ENCODE assay signal across 16 mouse cellular contexts in genomic region chr10:43003466-43003757, GRCm38 (mm10).
DNase-seq lines count a peak whose midpoint lies in the region; ATAC-seq lines count a peak whose summit lies in the region.
"Had no signal": no experiment of that assay in that cellular context is flagged by ENCODE, and none has a peak within 500 bp of the region (broad histone marks: within the 10 kb centered on the region; RNA-seq: fewer than 3 reads in every experiment).

No protein-coding gene starts in this region.

- peaks cover 25% of the 10 kb centered on the region; the same call in 1 of the 2 replicates for H3K4me1 ChIP-seq in kidney, embryonic 16.5 days (ENCODE audit: insufficient read depth, low read length)
- peaks cover 47% of the 10 kb centered on the region for H3K4me1 ChIP-seq in embryonic facial prominence, embryonic 10.5 days
- peaks cover 30% of the 10 kb centered on the region for H3K4me1 ChIP-seq in embryonic facial prominence, embryonic 15.5 days
- H3K4me1 ChIP-seq in limb, embryonic 15.5 days: peaks cover 21% of the 10 kb centered on the region

- no peaks in the 10 kb centered on the region for H3K36me3 ChIP-seq in kidney, embryonic 16.5 days (ENCODE audit: insufficient read depth, low read length)
- 0 out of 2 replicates have a peak, but pooled peaks cover 5% of the 10 kb centered on the region for H3K36me3 ChIP-seq in embryonic facial prominence, embryonic 10.5 days (replicated peaks)
- no peaks in the 10 kb centered on the region for H3K36me3 ChIP-seq in embryonic facial prominence, embryonic 15.5 days
- no peaks in the 10 kb centered on the region; the same call in 1 of the 2 replicates for H3K36me3 ChIP-seq in limb, embryonic 15.5 days
- H3K36me3 ChIP-seq: midbrain, embryonic 15.5 days had no signal

- H3K9me3 ChIP-seq in kidney, embryonic 16.5 days (ENCODE audit: low read length): no peaks in the 10 kb centered on the region
- no peaks in the 10 kb centered on the region for H3K9me3 ChIP-seq in embryonic facial prominence, embryonic 10.5 days
- no peaks in the 10 kb centered on the region for H3K9me3 ChIP-seq in embryonic facial prominence, embryonic 15.5 days (replicated peaks)
- H3K9me3 ChIP-seq in limb, embryonic 15.5 days: no peaks in the 10 kb centered on the region
- H3K9me3 ChIP-seq: forebrain, embryonic 12.5 days; hindbrain, embryonic 13.5 days; midbrain, embryonic 15.5 days had no signal

- H3K4me2 ChIP-seq in kidney, embryonic 16.5 days (replicated peaks; ENCODE audit: low read depth, low read length): peak overlapping the region; percentile 83
- peak overlapping the region; percentile 84 for H3K4me2 ChIP-seq in embryonic facial prominence, embryonic 15.5 days (replicated peaks)
- 0 out of 2 replicates have a peak overlapping the region, but pooled peaks have one; percentile 63 for H3K4me2 ChIP-seq in limb, embryonic 15.5 days

- no peak for ATAC-seq in kidney, embryonic 16.5 days (ENCODE audit: low FRiP score, low TSS enrichment)
- ATAC-seq in embryonic facial prominence, embryonic 15.5 days (ENCODE audit: insufficient number of reproducible peaks, low FRiP score, low TSS enrichment, low read depth): no peak; the same call in 1 of the 2 replicates
- ATAC-seq in limb, embryonic 15.5 days (ENCODE audit: insufficient number of reproducible peaks, low FRiP score, low TSS enrichment, low read depth): no peak; the same call in 1 of the 2 replicates
- ATAC-seq: midbrain, embryonic 15.5 days had no signal

- peak overlapping the region; percentile 48 for H3K4me3 ChIP-seq in kidney, embryonic 16.5 days (ENCODE audit: low read length)
- peak overlapping the region; percentile 52; the same call in 1 of the 2 replicates for H3K4me3 ChIP-seq in embryonic facial prominence, embryonic 10.5 days
- peak overlapping the region; percentile 40 for H3K4me3 ChIP-seq in embryonic facial prominence, embryonic 15.5 days (replicated peaks)
- peak overlapping the region; percentile 35; the same call in 1 of the 2 replicates for H3K4me3 ChIP-seq in limb, embryonic 15.5 days

- no peaks in the 10 kb centered on the region for H3K27me3 ChIP-seq in kidney, embryonic 16.5 days (ENCODE audit: insufficient read depth, low read length)
- H3K27me3 ChIP-seq in embryonic facial prominence, embryonic 10.5 days (replicated peaks; ENCODE audit: low read depth, poor library complexity, severe bottlenecking): peaks cover 9% of the 10 kb centered on the region
- H3K27me3 ChIP-seq in embryonic facial prominence, embryonic 15.5 days: no peaks in the 10 kb centered on the region
- no peaks in the 10 kb centered on the region for H3K27me3 ChIP-seq in limb, embryonic 15.5 days
- H3K27me3 ChIP-seq: forebrain, embryonic 12.5 days; hindbrain, embryonic 13.5 days; midbrain, embryonic 15.5 days had no signal

- H3K9ac ChIP-seq in kidney, embryonic 16.5 days (replicated peaks; ENCODE audit: low read length): 0 out of 2 replicates have a peak overlapping the region, but pooled peaks have one; percentile 54
- no peak overlapping the region for H3K9ac ChIP-seq in embryonic facial prominence, embryonic 15.5 days
- no peak overlapping the region for H3K9ac ChIP-seq in limb, embryonic 15.5 days
- H3K9ac ChIP-seq: forebrain, embryonic 12.5 days; midbrain, embryonic 15.5 days had no signal

- no peak for DNase-seq in kidney, postnatal 14 days
- no peak for DNase-seq in embryonic facial prominence, embryonic 10.5 days (ENCODE audit: low spot score)
- no peak for DNase-seq in frontal cortex, postnatal 14 days (ENCODE audit: low spot score in 2 of 2)
- DNase-seq in thymus, postnatal 14 days: no peak
- DNase-seq: cerebellum, postnatal 14 days; kidney, postnatal 25 days; layer of hippocampus, postnatal 36 days; left cerebral cortex, postnatal 4 days; right cerebral cortex, adult 18-20 months; thymus, adult 2 months had no signal

- H3K27ac ChIP-seq in kidney, embryonic 16.5 days (ENCODE audit: low read length): peak overlapping the region; percentile 41
- H3K27ac ChIP-seq in embryonic facial prominence, embryonic 10.5 days (replicated peaks): peak overlapping the region; percentile 87
- no peak overlapping the region; the same call in 1 of the 2 replicates for H3K27ac ChIP-seq in embryonic facial prominence, embryonic 15.5 days (replicated peaks)
- no peak overlapping the region for H3K27ac ChIP-seq in limb, embryonic 15.5 days
- H3K27ac ChIP-seq: forebrain, embryonic 12.5 days; hindbrain, embryonic 13.5 days; midbrain, embryonic 15.5 days had no signal

- 12% methylated on average over 5 of the region's 5 CpGs for WGBS in kidney, embryonic 16.5 days
- 12% methylated on average over 5 of the region's 5 CpGs for WGBS in embryonic facial prominence, embryonic 10.5 days
- 3% methylated on average over 5 of the region's 5 CpGs for WGBS in embryonic facial prominence, embryonic 15.5 days
- 12% methylated on average over 5 of the region's 5 CpGs for whole genome bisulfite sequencing in limb, embryonic 15.5 days

Comparison
In these comparisons a context has a peak if more than half of its experiments do, and no peak if none do; other contexts are left out.
1. H3K27ac ChIP-seq: peak in kidney, embryonic 16.5 days (single experiment) and embryonic facial prominence, embryonic 10.5 days (single experiment); none in embryonic facial prominence, embryonic 15.5 days (single experiment) and limb, embryonic 15.5 days (single experiment).
2. Peak in every context shown above with its lines, with median percentiles within 50 percentile points of each other: H3K4me2 ChIP-seq and H3K4me3 ChIP-seq.